Mouse (Mus musculus) megakaryocyte, embryonic 14.5 days (primary cell): ENCODE data around the gene Tldc1. TPM values are rescaled to one million over a fixed set of nuclear protein-coding genes. Genes with fewer than 3 reads are reported as not detected.

Experiments
- H3K27me3 ChIP-seq: replicated peaks from 2 replicates; pipeline ENCODE3; 2012; ENCODE audit warnings: inconsistent platforms
- H3K36me3 ChIP-seq: replicated peaks from 2 replicates; pipeline ENCODE3; 2012; ENCODE audit warnings: low read length, inconsistent platforms, mixed read lengths
- H3K4me1 ChIP-seq: 2 replicates; pipeline ENCODE4 v1.6.1; 2012; ENCODE audit warnings: inconsistent platforms
- H3K4me3 ChIP-seq: replicated peaks from 2 replicates; pipeline ENCODE3; 2012; ENCODE audit warnings: moderate library complexity, mild to moderate bottlenecking, inconsistent platforms
- H3K9me3 ChIP-seq: 2 replicates; pipeline ENCODE4 v1.6.1; 2012; ENCODE audit warnings: inconsistent platforms
- FLI1 ChIP-seq: IDR thresholded peaks from 2 replicates; pipeline ENCODE4 v1.6.1; 2012; ENCODE audit warnings: low read length, inconsistent platforms, mixed read lengths
- GATA1 ChIP-seq: IDR thresholded peaks from 3 replicates; pipeline ENCODE4 v1.6.1; 2012; ENCODE audit warnings: mixed read lengths, low read length, inconsistent platforms, borderline replicate concordance
- polyA plus RNA-seq: library from polyadenylated mRNA; stranded (reverse); fragments of >175 nt; gene quantifications from 2 replicates; pipeline ENCODE4 v1.2.3, GENCODE M21; 2012; ENCODE audit warnings: low replicate concordance; ENCODE audit not compliant: insufficient read depth

Tldc1 gene
- polyA plus RNA-seq, 1 experiment: 1.7 TPM

- H3K4me3 ChIP-seq: no peak overlapping the region
Observed at GRCm38 (mm10) chr8:119788607-119789381, 10.6 kb upstream of the Tldc1 start.

GRCm38 (mm10) chr8:119787341-119787740, 9.1 kb upstream of the Tldc1 start:
- H3K4me3 ChIP-seq: no peak overlapping the region
- no peaks in the 10 kb centered on the region for H3K36me3 ChIP-seq
- no peaks in the 10 kb centered on the region for H3K9me3 ChIP-seq
- TF ChIP-seq FLI1: no peak
- TF ChIP-seq GATA1: no peak
- peaks cover 51% of the 10 kb centered on the region for H3K27me3 ChIP-seq
- H3K4me1 ChIP-seq: peaks cover 54% of the 10 kb centered on the region

More at GRCm38 (mm10) chr8:119788607-119789381, 10.6 kb upstream of the Tldc1 start:
- Histone ChIP-seq H3K27me3 (peaks cover 63% of the 10 kb centered on the region), H3K36me3 (no peaks in the 10 kb centered on the region), H3K4me1 (peaks cover 45% of the 10 kb centered on the region), H3K9me3 (no peaks in the 10 kb centered on the region)
- TF ChIP-seq FLI1 (no peak), GATA1 (no peak)

GRCm38 (mm10) chr8:119786871-119787270, 8.7 kb upstream of the Tldc1 start:
- Histone ChIP-seq H3K4me3 (peak overlapping the region; percentile 79), H3K4me1 (peaks cover 50% of the 10 kb centered on the region), H3K27me3 (peaks cover 49% of the 10 kb centered on the region), H3K36me3 (no peaks in the 10 kb centered on the region), H3K9me3 (no peaks in the 10 kb centered on the region)
- TF ChIP-seq FLI1 (no peak), GATA1 (no peak)

GRCm38 (mm10) chr8:119785764-119786405, 7.7 kb upstream of the Tldc1 start:
- Histone ChIP-seq H3K4me1 (peaks cover 46% of the 10 kb centered on the region), H3K9me3 (no peaks in the 10 kb centered on the region), H3K27me3 (peaks cover 53% of the 10 kb centered on the region), H3K36me3 (no peaks in the 10 kb centered on the region), H3K4me3 (no peak overlapping the region)
- TF ChIP-seq FLI1 (no peak), GATA1 (no peak)

GRCm38 (mm10) chr8:119784676-119785075, 6.5 kb upstream of the Tldc1 start:
- H3K4me1 ChIP-seq: peaks cover 47% of the 10 kb centered on the region
- no peak for TF ChIP-seq GATA1
- TF ChIP-seq FLI1: no peak
- H3K27me3 ChIP-seq: peaks cover 53% of the 10 kb centered on the region
- H3K4me3 ChIP-seq: no peak overlapping the region
- H3K9me3 ChIP-seq: no peaks in the 10 kb centered on the region
- no peaks in the 10 kb centered on the region for H3K36me3 ChIP-seq

- Histone ChIP-seq H3K4me3 (peak overlapping the region; percentile 8), H3K27me3 (peaks cover 48% of the 10 kb centered on the region), H3K9me3 (no peaks in the 10 kb centered on the region), H3K4me1 (peaks cover 52% of the 10 kb centered on the region), H3K36me3 (no peaks in the 10 kb centered on the region)
- TF ChIP-seq GATA1: no peak
- no peak for TF ChIP-seq FLI1
Observed at GRCm38 (mm10) chr8:119784141-119784574, 5.9 kb upstream of the Tldc1 start.

- no peaks in the 10 kb centered on the region for H3K9me3 ChIP-seq
- peaks cover 58% of the 10 kb centered on the region for H3K4me1 ChIP-seq
- no peak for TF ChIP-seq GATA1
- TF ChIP-seq FLI1: no peak
- H3K27me3 ChIP-seq: peaks cover 42% of the 10 kb centered on the region
- H3K36me3 ChIP-seq: no peaks in the 10 kb centered on the region
- no peak overlapping the region for H3K4me3 ChIP-seq
Observed at GRCm38 (mm10) chr8:119783579-119783978, 5.4 kb upstream of the Tldc1 start.

- Histone ChIP-seq H3K9me3 (no peaks in the 10 kb centered on the region), H3K4me1 (peaks cover 64% of the 10 kb centered on the region), H3K4me3 (no peak overlapping the region), H3K36me3 (no peaks in the 10 kb centered on the region), H3K27me3 (peaks cover 38% of the 10 kb centered on the region)
- TF ChIP-seq GATA1 (no peak), FLI1 (no peak)
Observed at GRCm38 (mm10) chr8:119782715-119783114, 4.5 kb upstream of the Tldc1 start.

- Histone ChIP-seq H3K4me1 (peaks cover 68% of the 10 kb centered on the region), H3K9me3 (peaks cover 5% of the 10 kb centered on the region; the same call in 1 of the 2 replicates), H3K27me3 (peaks cover 37% of the 10 kb centered on the region), H3K4me3 (no peak overlapping the region), H3K36me3 (no peaks in the 10 kb centered on the region)
- TF ChIP-seq GATA1 (no peak), FLI1 (no peak)
Observed at GRCm38 (mm10) chr8:119781086-119781840, 3.0 kb upstream of the Tldc1 start.
